Mouse (Mus musculus) R1 (cell line): ENCODE measurements at regions not wholly inside any gene's neighbourhood (a gene's known extent, or its start where the extent isn't known, plus 50 kb on each side); places are given as distances from the start of the nearest gene placed in this dataset.

Experiments used
- DNase-seq: peaks from one replicate; pipeline ENCODE4 v3.0.0-alpha.2; 2018; ENCODE audit warnings: low read depth, low spot score

GRCm38 (mm10) chr4:8462414-8462813 lies 223.6 kb upstream of the Car8 start:
- peak; percentile 80 for DNase-seq

GRCm38 (mm10) chr4:8454346-8454745 lies 215.5 kb upstream of the Car8 start:
- DNase-seq = no peak

- DNase-seq = peak; percentile 46
Measured at GRCm38 (mm10) chr4:8432393-8432792, 193.6 kb upstream of the Car8 start.

GRCm38 (mm10) chr4:8431032-8431332 lies 192.1 kb upstream of the Car8 start:
- DNase-seq = no peak

- DNase-seq = no peak
Measured at GRCm38 (mm10) chr4:8430269-8431031, 191.6 kb upstream of the Car8 start.

DNA sequence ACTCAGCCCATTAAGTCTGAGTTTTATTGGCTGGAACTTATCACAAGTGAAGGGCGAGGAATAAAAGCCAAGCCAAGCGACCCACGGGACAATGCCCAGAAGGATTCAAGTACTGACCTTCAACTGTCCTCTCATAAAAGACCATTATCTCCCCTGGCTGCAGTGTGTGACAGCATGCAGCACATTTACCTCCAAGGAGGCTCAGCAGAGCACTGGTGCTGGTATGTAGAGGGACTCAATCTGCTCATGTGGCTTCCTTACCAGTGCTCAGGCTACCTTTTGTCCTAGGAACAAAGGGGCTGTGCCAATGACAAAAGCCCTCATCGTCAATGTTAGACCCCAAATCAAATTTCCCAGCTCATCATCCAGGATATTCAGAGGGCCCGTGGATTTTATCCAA lies 190.9 kb upstream of the Car8 start:
- no peak for DNase-seq

DNA sequence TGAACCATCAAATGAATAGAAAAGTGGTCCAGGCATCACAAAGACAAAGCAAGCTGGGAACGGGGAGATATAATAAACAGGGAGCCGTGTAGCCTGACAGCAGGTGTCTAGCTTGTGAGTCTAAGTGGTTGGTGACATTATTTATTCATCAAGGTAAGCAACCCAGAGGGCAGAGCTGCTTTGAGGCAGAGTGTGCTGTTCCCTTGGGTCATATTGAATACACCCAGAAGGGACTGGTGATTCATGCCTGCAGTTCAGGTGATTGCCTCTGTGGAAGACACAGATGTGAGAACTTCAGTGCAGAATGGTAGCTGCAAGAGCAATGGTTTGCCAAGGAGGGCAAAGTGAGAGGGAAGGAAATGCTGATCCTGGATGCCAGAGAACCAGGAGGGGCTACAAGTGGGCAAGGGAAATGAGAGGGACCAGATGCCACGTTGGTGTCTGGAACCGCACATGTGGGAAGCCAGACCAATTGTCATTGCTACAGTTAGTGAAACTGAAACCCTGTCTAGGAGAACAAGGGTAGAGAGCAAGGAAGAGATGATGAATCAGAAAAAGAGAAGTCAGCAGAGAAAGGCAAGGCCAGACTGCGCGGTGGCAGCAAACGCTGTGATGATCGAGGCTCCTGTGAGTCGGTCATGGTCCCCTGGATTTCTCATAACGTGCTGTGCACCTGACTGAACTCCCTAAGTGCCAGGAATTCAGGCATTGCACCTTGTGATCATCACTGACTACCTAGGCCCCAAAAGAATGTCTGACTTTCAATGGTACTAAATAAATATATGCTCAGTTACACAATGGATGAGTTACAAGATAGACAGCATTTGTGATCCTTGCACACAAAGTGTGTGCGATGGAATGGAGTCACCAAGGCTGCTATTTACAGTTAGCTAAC lies 190.0 kb upstream of the Car8 start:
- DNase-seq = no peak

DNA sequence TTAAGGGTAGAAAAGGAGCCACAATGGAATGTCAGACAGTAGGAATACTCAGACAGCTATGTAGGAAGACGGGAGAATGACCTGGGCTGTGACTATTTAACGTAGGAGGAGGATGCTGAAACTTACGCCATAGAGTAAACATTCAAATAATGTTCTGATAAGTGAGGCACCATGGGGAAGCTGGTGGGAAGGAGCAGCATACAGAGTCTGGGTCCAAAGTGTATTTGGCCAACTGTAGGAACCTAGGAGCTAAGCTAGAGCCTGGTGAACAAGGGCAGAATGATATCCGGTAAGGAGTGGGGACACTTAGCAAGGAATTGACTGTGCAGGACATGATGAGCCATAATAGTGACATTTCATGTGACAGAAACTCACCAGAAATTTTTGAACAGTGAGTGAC lies 189.0 kb upstream of the Car8 start:
- DNase-seq = no peak

GRCm38 (mm10) chr4:8423392-8424045 lies 184.7 kb upstream of the Car8 start:
- peak; percentile 20 for DNase-seq

DNA sequence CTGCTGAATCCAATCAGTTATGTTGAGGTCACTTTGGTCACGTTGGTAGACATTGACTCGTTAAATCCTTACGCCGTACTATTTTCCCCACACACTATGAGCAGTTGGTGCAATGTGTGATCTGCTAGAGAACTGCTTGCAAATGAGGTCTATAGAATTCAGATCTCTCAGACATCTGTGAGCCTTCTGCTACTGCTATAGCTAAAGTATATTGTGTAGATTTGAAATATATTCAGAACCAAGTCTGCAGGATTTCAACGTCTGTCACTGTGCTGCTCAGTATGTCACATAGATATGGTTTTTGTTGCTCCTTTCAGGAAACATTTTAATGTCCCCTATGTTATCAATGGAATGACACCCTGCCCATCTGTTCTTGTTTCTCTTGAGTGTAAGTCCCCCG lies 182.4 kb upstream of the Car8 start:
- DNase-seq = no peak

DNA sequence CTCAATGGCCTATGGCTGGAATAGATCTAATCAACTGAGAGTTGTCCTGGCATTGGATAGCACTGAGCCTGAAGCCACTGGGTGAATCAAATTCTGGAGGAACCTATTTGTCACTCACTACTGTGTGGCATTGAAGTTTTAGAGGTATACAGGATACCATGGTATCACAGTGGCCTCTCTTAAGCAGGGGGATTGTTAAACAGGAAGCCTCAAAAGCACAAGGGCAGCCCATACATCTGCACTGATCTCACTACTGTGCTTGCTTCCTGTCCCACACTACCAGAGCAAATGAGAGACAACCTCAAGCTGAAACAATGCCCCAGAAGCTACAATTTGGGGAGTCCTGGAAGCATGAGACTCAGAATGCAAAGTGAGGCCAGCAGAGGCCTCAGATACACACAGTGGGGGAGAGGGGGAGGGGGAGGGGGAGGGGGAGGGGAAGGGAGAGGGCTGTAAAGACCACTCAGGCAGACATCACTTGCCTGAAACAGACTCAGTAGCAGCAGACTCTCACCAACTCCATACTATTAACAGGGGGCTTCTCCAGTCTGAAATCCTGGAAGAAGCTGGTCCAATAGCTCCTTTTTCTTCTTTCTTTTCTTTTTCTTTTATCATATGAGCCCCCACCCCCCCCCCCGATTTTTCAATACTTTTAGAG lies 179.7 kb upstream of the Car8 start:
- DNase-seq = no peak

DNA sequence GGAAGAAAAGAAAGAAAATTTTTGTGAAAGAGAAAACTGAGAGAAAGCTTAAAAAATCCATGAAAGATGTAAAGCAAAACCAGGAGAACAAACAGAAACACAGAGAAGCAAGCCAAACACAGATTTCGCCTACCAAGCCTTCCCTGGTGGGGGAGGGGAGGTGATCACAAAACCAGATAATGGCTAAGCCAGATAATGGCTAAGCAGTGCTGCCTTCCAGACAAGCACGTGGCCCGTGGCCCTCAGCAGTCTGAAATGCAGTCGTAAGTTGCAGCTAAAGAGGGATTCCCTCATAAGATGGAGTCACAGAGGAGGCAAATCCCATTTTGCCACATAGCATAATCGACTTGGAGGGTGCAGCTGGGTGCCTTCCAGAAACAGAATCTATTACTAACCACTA lies 179.0 kb upstream of the Car8 start:
- DNase-seq = no peak

DNA sequence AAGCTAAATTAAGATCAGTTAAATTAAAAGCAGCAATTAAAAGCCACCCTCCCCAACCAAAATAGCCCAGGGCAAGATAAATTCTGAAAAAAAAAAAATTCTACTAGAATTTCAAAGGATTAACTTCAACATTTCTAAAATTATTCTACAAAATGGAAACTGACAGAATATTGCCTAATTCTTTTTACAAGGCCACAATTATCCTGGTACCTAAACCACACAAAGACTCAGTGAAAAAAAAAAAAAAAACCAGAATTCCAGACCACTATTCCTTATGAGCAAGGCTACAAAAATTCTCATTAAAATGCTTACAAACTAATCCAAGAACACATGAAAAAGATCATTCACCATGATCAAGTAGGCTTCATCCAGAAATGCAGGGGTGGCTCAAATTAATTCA lies 174.5 kb upstream of the Car8 start:
- no peak for DNase-seq

DNA sequence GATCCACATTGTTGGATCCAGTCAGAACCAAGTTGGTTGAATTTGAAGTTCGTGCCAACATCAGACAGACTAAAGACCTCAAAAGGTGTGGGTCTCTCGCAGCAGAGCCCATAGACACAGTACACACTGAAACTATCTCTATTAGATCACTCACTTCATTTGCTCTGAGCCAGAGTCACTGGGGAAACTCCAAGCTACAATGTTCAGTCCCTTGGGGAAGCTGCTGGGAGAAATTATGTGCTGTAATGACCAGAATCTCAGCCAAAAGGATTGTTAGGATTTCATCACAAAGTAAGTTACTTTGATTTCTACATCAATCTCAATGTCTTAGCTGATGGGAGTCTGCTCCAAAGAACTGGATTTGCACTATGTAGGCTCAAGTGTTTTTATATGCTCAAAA lies 161.2 kb upstream of the Car8 start:
- DNase-seq = no peak

- no peak for DNase-seq
Measured at GRCm38 (mm10) chr4:8399430-8399829, 160.6 kb upstream of the Car8 start.

DNA sequence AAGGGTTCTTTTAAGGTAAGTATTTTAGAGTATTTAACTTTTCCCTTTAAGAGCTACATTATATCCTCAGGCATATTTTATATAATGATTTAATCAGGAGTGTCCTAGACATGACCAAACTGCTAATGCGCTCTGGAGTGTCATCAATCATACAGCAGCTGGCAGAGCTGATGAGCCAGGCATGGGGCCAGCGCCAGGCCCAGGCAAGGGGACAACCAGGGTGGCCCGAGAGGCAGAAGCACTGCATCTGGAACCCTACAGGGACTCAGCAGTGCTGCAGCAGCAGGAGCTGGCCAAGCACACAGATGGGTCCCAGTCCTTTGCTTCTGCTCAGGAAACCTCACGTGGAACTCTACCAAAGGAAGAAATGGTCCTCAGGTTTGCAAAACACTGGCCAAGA lies 160.1 kb upstream of the Car8 start:
- no peak for DNase-seq

DNA sequence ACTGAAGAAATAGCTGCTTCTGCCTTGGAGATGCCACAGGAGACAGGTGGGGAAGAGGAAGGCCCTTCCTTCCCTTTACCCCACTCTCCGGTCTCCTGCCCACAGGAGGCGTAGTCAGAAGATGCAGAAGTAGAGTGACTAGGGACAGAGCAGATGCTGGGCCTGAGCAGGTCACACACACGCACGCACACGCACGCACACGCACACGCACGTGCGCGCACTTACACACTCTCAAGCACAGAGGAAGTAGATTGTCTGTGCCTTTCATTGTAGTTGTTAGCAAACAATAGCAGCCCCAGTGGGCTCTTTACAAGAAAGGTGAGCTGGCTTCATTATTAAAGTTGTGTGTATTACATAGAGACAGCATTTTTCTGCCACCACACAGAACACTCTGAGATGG lies 144.3 kb upstream of the Car8 start:
- peak; percentile 10 for DNase-seq

DNA sequence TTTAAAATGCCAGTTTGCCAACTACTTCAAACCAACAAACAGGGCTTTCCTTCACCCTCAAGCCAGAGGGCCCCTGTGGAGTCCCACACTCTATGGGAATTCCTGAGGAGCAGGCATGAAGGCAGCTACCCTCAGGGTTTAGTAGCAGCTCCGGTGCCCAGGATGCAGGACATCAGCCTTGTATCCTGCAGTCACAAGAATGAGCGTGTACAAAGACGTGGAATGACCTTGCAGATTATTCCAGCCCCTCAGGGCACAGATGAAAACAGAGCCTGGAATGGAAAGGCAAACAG lies 143.2 kb upstream of the Car8 start:
- DNase-seq = no peak

DNA sequence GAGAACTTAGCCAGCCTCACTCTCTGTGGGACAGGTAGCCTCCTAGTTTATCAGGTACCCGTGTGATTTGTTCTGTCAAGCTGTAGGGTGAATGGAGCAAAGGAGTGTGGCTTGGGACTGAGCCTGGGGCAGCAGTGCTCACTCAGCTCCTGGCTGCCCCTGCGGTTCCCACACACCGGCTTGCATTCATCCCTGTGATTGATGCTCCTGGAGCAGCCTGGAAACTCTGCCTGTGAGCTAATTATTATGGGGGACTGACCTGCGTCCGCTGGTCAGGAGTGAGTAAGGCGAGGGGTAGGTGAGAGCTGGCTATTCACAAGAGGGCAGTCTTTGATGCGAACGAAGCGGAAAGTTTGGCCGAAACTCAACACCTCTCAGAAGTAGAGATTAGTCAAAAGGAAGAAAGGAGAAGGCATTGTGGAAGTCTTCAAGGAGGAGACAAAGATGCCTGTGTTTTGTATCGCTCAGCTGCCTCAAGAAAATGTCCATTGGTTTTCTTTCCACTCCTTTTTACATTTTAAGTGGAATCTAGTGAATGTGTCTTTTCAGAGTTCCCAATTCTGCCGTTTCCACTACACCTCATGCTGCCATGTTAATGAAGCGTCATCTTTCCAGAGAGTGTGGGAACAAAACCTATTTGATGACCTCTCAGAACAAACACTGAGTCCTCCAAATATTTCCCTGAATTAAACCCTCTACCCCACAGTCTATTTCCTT lies 142.7 kb upstream of the Car8 start:
- DNase-seq = no peak

DNA sequence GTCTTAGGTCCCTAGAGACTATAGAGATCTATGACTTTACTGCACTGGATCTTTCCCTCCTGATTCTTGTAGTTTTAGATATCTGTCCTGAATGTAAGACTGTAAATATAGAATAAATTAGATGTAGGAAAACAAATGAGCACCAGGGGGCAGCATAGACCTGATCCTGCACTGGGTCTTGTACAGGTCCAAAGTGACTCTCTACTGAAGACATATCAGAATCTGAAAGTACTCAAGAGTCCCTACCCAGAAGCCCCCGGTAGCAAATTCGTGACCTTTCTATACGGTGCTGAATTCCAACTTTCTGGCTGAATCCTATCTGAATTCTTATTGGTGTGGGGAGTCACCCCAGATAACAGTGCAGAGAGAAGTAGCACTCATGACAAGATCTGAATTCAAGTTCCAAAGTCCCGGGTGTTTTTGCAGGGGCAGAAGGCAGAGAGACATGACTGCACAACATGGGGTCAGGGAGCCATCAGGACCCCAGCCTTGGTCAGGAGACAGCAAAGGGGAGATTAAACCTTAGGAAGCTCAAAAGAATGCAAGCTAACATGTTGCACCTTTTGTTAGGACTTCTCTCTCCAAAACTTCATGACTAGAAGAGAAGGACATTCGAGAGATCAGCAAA lies 142.0 kb upstream of the Car8 start:
- DNase-seq = peak; percentile 63
